Mouse (Mus musculus): Measurements from ENCODE around the gene Mrpl36.

- no peak for TF ChIP-seq POLR2A (IDR thresholded peaks at IDR 0.05; ENCODE audit: insufficient read length, low read depth)
- no peak for TF ChIP-seq USF1 (IDR thresholded peaks at IDR 0.05; ENCODE audit: low read depth)
- no peak for TF ChIP-seq POLR2AphosphoS2 (IDR thresholded peaks at IDR 0.05; ENCODE audit: insufficient read length, low read depth)
- TF ChIP-seq E2F4 (IDR thresholded peaks at IDR 0.05; ENCODE audit: insufficient read depth) = no peak
- TF ChIP-seq TCF12 (IDR thresholded peaks at IDR 0.05; ENCODE audit: insufficient read depth, poor library complexity, severe bottlenecking) = no peak
Measured at GRCm38 (mm10) chr13:73298717-73299116, 29.6 kb upstream of the Mrpl36 start.
